Mouse (Mus musculus) fat pad, adult 2 months (tissue): ENCODE results near the gene Rnf130.

Experiments used
- DNase-seq: peaks from one replicate; pipeline ENCODE4 v3.0.0-alpha.2; 2011; ENCODE audit warnings: low read depth, low spot score; ENCODE audit errors: extremely low read depth

Rnf130 gene

DNA sequence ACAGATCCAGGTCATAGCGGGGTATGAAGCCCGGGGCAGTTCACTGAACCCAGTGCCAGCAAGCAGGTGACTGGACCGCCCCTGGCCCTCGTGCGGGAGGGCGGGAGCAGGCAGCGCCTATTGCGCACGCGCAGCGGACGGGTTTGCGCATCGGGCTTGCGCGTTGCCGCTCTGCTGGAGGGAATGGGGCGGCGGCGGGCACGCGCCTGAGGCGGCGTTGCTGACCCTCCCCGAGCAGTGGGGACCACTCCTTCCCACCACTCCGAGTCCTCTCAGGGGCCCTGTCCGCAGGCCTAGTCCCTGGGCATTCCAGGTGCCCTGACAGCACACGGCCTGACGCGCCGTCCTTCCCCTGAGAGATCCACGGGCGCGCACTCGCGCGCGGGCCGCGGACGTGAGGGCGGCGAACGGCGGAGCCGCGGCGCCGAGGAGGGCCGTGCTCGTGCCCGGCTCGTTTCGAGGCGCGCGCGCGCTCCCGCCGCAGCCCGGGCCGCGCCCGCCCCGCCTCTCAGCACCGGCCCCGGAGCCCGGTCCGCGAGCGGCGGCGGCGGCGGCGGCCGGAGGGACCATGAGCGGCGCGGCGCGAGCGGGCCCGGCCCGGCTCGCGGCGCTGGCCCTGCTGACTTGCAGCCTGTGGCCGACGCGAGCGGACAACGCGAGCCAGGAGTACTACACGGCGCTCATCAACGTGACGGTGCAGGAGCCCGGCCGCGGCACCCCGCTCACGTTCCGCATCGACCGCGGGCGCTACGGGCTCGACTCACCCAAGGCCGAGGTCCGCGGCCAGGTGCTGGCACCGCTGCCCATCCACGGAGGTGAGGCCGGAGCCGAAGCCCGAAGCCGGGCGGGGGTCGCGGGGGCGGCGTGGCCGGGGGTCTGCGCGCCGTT is at the start of gene Rnf130:
Gene Rnf130 (plus strand): TSS at position 514 of the 888 bp plus-strand sequence.
- DNase-seq: no peak

DNA sequence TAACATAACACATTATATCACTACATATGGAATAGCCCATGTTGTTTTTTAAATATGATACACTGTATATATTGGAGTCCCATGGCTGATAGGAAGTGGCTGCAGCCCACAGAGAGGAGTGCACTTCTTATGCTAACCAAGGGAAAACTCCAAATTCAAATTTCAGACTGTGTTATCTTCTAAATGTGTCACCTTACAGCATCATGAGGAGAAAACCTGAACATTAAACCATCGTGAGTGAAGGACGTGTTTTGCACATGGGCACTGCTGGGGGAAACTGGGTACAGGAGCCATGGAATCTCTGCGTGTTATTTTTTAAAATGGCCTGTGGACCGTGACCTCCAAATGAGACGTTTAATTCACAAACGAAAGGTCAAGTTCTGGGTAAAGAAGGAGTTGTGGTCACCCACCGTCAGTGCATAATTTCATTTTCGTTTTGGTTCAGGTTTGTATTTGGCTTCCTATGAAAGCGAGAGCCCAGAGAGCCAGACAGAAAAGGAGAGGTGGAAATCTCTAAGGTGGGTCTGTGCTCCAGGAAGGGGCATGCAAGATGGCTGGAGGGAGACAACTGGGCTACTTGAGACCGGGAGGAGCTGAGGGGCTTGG is 47.1 kb upstream of the Rnf130 start:
- DNase-seq: no peak

DNA sequence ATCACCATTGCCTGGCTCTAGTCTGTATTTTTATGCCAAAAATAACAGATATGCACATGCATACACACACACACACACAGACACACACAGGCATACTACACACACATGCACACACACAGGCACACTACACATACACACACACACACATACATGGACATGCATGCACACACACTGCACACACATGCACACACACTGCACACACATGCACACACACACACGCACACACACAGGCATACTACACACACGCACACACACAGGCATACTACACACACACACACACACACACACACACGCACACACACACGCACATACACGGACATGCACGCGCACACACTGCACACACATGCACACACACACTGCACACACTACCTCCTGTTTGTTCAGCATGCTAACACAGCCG is 46.2 kb upstream of the Rnf130 start:
- no peak for DNase-seq

DNA sequence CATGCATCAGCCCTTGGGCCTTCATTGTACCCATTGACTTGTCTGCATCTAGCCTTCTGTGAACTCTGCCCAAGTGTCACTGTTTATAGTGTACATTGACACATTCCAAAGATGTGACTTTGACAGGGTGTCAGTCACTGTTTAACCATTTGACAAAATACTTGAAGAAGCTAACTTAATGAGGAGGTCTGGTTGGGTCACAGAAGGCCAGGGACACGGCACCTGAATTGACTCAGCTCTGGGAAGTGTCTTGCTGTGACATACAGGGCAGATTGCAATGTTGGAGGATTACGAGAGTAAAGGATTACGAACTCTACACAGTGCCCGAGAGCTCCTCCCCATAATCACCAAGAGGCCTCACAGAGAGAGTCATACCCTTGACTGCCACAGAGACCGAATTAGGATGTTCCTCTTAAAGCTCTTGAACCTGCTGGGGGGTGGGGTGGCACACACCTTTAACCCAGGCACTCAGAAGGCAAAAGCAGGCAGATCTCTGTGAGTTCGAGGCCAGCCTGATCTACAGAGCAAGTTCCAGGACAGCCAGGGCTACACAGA is 44.4 kb upstream of the Rnf130 start:
- DNase-seq: no peak

DNA sequence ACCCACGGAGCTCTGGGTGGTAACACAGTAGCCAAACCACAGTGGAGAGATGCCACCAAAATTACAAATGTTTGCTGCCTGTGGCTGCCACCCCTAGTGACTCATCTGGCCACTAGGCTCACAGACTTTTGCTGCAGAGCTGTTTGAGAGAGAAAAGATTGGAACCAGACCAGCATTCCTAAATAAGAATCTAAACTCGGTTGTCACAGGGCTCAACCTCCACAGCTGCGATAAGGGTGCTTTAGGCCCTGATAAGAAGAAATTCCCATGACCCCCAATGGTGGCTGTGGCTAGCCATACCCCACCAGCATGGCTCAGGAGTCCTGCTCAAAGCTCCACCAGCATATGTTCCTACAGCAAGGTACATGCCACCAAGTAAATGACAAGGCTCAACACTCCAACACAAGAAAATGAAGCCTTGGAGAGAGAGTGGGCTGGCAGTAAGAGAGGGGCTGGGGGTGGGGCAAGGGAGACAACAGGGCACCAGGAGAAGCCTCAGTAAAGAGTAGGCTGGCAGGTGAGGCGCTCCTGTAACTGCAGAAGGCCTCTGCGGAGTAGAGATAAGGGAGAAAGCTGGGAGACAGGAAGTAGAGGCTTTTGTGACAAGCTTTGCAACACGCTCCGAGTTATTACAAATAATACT is 43.7 kb upstream of the Rnf130 start:
- no peak for DNase-seq

DNA sequence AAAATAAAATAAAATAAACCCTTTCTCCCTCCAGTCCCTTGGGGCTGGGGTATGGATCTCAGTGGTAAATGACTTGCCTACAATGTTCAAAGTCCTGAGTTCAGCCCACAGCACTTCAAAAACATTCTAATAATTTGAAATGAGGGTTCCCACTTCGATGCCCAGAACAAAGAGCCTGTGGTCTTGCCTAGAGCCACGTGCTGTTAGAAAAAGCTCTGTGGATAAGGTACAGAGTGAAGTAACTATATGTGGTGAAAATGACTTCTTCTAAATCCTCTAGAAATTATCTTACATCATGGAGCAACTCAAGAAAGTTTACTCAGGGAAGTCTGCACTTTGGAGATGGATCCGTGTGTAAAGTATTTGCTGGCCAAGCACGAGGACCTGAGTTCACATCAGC is 43.1 kb upstream of the Rnf130 start:
- no peak for DNase-seq

DNA sequence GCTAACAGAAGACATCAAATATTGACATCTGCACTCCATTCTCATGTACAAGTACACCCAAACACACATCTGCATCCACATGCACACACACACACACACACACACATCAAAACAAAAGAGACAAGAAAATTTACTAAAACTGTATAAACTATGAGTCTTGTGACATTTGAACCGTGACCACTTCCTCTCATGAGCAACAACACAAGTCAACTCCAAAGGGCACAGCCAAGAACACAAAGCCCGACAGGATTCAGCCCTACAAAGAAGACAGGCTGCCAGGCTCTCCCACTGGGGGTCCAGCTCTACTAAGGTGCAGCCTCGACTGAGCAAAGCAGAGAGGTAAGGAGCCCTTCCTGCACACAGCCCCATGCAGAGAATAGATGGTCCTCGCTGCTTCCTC is 42.3 kb upstream of the Rnf130 start:
- DNase-seq: no peak

DNA sequence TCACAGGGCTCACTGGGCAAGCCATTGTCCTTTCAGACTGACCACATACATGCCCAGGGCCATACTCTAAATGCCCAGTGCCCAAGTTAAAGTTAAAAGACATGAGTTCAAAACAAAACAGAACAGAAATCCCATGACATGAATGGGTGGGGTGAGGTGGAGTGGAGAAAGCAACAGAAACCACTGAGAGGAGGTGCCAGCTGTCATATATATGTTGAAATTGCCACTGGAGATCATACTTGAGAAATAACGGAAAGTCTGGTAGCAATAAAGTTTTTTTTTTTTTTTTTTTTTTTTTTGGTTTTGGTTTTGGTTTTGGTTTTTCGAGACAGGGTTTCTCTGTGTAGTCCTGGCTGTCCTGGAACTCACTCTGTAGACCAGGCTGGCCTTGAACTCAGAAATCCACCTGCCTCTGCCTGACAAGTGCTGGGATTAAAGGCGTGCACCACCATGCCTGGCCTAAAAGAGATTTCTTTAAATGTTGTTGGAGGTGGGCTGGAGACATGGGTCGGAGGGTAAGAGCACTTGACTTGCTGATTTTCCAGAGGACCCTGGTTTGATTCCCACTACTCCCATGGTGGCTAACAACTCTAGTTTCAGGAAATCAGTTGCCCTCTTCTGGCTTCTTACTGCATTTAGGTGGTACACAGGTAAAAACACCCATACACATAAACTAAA is 41.1 kb upstream of the Rnf130 start:
- no peak for DNase-seq

DNA sequence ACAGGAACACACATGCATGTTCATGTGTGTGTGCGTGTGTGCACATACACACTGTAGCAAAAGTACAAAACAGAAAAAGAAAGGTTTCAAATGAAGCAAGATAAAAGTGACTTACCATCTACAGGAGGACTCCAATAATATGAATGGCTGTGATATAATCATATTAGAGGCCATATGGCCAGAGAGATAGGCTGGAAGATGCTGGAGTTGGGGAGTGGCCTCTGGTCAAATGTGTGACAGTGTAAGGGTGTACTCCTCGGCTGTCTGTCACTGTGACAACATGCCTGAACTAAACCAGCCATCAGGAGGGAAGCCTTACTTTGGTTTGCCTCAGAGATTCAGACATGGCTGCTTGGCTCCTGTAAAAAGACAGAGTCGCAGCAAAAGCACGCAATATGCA is 40.1 kb upstream of the Rnf130 start:
- no peak for DNase-seq

DNA sequence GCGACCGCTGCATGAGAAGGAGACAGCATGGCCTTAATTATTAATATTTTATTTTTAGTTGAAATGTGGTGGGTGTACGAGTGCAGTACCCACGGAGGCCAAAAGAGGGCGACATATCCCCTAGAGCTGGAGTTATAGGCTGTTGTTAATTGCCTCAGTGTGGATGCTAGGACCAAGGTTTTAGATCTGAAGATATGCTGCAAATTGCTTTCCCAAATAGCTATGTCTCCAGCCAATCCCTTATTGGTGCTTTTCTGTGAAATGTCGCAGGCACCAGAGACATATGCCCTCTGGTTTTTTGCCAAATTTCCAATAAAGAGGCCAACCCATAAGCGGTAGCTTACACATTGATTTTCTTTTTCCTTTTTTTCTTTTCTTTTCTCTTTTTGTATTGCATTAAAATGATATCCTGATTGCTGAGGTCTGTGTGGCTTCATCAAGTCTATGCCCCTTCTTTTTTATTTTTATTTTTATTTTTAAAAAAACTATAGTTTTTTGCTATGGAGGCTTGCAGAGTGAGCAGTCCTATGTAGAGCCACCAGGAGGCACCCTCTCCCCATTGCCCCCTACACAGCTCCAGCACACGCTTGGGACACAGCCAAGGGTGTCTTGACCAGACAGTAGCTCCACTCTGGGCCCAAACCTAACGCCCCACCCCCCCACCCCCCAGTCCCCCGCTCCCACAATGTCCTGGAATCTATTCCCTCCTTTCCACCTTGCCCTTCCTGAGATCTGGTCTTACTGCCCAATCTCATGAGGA is 38.7 kb upstream of the Rnf130 start:
- no peak for DNase-seq

DNA sequence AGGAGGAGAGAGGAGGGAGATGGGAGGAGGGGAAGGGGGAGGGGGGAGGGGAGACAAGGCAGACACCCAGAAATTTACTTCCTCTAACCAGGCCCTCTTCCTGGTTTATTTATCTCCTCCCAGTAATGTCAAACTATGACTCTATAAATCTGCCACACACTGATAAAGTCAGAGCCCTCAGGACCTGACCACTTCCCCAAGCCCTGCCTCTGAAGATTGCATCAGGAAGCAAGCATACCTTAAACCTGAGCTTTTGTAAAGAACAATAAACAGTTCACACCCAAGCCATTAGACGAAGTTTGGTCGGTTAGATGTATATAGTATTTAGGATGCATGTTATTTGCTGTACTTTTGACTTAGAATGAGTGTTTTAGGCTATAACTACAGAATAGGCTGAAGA is 30.6 kb upstream of the Rnf130 start:
- DNase-seq: no peak

DNA sequence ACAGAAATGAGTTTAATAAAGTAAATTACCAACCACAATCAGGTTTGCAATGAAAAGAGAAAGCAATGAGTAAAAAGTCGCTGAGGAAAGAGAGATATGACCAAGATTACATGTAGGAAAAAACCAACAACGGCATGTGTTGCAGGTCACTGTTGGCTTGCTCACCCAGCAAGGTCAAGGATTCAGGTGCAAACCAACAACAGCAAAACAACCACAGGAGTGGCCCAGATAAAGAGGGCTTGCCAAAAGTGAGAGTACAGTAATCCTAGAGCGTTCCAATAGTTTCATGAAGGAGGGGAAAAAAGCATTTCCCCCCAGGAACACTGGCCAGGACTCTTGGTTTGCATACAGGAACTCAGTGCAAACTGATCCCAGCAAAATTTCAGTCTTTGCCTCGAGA is 28.7 kb upstream of the Rnf130 start:
- no peak for DNase-seq

DNA sequence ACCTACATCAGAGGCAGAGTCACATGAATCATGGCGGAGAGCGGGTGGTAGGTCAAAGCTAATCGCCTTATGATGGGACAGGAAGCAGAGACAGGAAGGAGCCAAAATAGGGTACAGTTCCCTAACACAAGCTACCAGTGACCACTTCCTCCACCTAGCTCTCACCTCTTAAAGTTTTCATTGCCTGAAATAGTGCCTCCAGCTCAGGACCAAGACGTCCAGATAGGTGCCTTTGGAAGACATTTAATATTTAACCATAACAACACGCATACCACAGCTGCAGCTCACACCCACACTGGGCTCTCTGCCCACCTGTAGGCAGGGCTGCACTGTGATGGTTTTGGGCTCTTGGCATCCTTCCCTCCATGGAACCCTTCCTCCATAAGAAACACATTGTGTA is 27.8 kb upstream of the Rnf130 start:
- no peak for DNase-seq

DNA sequence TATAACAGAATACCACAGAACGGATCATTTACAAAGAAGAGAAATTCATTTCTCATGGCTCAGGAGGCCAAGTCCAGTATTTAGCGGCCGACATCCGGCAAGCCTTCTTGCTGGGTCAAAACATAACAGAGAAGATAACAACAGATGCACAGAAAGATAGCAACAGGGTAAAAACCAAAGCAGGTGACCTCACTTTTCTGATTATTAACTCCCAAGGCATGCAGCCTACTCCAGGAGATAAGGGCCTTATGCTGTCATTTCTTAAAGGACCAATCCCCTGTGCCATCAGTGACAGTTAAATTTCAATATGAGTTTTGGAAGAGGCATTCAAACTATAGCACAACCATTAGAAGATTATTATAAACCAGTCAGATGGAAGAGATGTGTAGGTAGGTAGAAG is 22.3 kb upstream of the Rnf130 start:
- DNase-seq: no peak

DNA sequence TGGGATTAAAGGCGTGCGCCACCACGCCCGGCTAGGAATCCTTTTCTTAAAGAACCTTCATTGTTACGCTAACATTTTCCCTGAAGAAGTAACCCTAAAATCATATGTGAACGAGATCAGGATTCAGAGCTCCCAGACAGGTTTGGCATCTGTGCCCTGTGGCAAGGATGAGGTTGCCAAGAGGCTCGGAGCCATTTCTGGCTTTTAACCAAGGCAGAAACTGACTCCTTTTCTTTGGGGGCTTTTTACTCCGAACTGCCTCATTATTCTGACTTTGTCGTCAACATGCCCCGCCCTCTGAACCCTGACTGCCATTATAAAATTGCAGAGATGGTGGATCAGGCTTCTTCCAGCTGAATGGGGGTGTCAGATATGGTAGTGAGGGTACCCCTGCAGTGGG is 17.4 kb upstream of the Rnf130 start:
- no peak for DNase-seq

DNA sequence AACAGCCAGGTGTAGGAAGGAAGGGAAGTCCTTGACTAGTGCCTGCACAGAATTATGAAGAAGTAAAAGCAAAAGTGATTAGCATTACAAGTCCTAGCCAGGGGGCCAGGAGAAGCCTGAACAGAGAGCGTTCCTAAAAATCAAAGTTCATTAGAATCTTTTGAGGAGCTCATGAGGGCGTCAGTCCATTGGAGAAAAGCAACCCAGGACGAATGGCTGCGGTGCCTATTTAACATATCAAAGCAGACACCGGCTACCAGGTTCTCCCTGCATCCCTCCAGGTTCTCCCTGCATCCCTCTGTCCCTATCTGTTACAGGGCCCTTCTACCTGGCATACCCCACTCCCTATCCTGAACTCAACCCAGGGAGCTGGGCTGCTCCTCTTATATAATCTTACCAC is 16.9 kb upstream of the Rnf130 start:
- DNase-seq: no peak

DNA sequence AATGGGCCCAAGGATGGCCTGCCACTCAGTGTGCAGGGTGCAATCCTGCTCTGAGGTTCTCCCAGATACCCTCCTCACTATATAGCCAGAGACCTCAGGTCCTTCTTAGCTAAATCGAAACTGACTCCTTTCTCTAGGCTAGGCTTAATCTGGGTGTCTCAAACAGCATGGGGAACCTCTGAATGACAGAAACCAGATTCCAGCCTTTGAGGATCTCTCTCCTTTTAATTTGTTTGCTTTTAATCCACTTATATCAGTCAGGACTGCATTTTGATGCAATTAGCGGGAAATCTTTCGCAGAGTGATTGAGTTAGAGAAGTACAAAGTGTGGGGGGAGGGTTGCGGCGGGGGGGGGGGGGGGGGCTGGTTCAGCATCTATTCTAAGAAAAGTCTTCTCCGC is 12.1 kb upstream of the Rnf130 start:
- DNase-seq: no peak

DNA sequence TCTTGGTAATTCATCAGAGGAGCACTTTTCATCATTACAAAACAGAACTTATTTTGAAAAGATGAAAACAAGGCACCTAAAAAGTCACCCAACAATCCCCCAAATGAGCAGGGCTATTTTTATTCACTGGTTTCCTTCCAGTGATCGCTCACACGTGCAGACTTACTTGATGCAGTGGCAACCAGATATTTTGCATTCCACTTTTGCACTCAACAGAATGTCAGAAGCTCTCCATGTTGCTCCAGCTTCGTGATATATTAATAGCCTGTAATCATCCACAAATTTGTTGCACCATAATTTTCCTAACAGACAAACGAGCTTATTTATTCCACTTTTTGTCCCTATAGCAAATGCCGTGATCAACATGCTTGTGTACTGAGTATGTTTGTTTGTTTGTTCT is 8.6 kb upstream of the Rnf130 start:
- DNase-seq: no peak

DNA sequence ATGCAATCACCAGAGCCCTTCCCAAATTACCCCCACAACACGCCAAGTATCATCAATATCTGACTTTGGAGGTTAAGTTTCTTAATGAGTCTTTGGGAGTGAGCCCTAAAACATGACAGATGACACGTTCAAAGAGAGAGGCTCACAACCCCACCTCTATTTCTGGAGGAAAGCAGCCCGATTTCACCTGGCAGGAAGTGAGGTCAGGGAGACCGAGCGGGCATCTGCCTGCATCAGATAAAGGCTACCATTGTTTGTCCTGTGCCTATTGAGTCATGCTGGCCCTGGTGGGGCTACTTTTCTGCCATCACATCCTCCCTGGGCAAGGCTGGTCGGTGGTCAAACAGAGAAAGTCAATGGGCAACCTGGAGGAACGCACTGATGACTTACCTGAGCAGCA is 7.6 kb upstream of the Rnf130 start:
- DNase-seq: no peak

DNA sequence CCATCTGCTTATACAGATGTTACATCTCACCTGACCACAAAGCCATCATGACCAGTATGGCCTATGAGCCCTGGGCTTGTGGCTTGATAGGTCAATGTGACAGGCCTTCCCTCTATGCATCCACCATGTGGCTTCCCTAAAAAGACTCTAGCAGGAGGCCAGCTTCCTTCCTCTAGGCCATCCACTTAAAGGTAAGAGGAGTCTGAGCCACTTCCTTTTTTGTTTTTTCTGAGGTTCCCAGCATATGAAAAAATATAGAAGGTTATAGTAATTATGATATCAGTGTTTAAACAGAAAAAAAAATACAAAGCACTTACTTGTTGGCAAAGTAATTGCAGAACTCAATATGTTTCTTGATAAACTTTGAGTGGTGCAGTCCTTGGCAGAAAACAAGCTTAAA is 6.3 kb upstream of the Rnf130 start:
- no peak for DNase-seq

DNA sequence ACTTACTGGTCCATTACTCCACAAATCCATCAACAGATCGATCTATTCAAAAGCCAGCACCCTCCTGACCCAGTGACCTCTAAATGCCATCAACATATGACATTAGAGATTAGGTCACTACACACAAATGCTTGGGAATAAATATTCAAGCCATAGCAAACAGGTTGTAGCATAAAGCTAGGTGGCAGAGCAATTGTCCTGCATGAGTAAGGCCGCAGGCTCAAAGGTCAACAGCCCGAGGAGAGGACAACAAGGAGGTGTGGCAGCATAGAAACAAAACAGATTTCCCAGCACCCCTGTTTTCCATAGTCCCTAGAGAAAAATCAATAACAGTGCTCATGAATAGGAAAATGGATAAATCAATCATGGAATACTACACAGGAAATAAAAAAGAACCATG is 3.1 kb upstream of the Rnf130 start:
- DNase-seq: no peak
